Mouse (Mus musculus) G1E (cell line): ENCODE results near the gene Scamp1.

ENCODE experiments used
- CTCF ChIP-seq: IDR thresholded peaks from 2 replicates; pipeline ENCODE4 v1.5.1; 2012; ENCODE audit warnings: low read depth, low read length, inconsistent platforms, mixed read lengths
- GATA1 ChIP-seq: IDR thresholded peaks from 2 replicates; pipeline ENCODE4 v1.6.1; 2012; ENCODE audit warnings: borderline replicate concordance, low read length, inconsistent platforms, mixed read lengths
- TAL1 ChIP-seq: conservative IDR thresholded peaks from 2 replicates; pipeline ENCODE4 v1.6.1; 2012; ENCODE audit warnings: low read depth, low read length, inconsistent platforms, mixed read lengths

DNA sequence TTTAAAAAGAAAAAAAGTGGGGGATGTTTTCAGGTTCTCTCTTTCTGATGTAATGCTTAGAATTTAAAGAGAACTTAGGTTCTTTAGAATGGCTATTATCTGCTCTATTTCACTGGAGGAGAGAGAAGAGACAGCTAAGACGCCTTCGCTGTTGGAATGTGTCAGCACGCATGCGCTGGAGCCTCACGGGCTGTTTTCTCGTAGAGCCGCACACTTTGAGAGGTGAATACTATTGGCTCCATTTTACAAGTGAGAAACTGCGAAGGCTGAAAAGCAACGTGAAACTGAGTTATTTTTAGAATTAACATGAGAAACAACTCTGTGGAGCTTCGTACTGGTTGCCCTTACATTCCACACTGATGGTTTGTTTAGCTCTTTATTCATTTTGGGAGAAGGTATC, 8.3 kb upstream of the Scamp1 start:
- no peak for TF ChIP-seq CTCF
- TF ChIP-seq GATA1: no peak
- no peak for TF ChIP-seq TAL1
